Mouse (Mus musculus) neutrophil, adult 83 days (primary cell): Measurements from ENCODE around the gene Slco4a1. TPM values are rescaled to one million over a fixed set of nuclear protein-coding genes. Genes with fewer than 3 reads are reported as not detected.

Experiments
- total RNA-seq, 2 experiments: library from RNA; stranded (reverse); gene quantifications; one replicate each; pipeline ENCODE4 v1.2.4; 2023

Slco4a1 gene
- 10 to 100 TPM; 11.4 to 17.7 TPM for total RNA-seq

GRCm38 (mm10) chr2:180455723-180456698, at the start of gene Slco4a1:
Gene Slco4a1 (plus strand): TSS chr2:180456245.

GRCm38 (mm10) chr2:180499741-180500140, 43.7 kb downstream of the Slco4a1 start, which contains the start of gene Ntsr1:
Gene Ntsr1 (plus strand): TSS chr2:180499976.

Other genes with a start within 250 kb of the Slco4a1 start
- gene Lama5, start 230.4 kb upstream of the Slco4a1 start, total RNA-seq = under 1 TPM; 0.13 to 0.93 TPM
- 100 to 1,000 TPM; 572 to 585 TPM for gene Rps21, start 198.9 kb upstream of the Slco4a1 start, total RNA-seq
- 10 to 100 TPM; 26.3 to 28.2 TPM for gene Cables2, start 182.7 kb upstream of the Slco4a1 start, total RNA-seq
- gene Rbbp8nl, start 166.4 kb upstream of the Slco4a1 start, total RNA-seq = not detected
- gene Gata5, start 121.5 kb upstream of the Slco4a1 start, total RNA-seq = not detected
- not detected for gene Ntsr1, start 43.7 kb downstream of the Slco4a1 start, total RNA-seq
- 10 to 100 TPM; 19.4 to 19.5 TPM for gene Mrgbp, start 125.1 kb downstream of the Slco4a1 start, total RNA-seq
- 10 to 100 TPM; 42.5 to 50.0 TPM for gene Ogfr, start 133.0 kb downstream of the Slco4a1 start, total RNA-seq
- 1 to 10 TPM in 1 of 2 experiments, under 1 TPM in 1; 0.66 to 1.1 TPM for gene Col9a3, start 141.5 kb downstream of the Slco4a1 start, total RNA-seq
- not detected for gene Tcfl5, start 186.5 kb downstream of the Slco4a1 start, total RNA-seq